Mouse (Mus musculus) lung, embryonic 16.5 days (tissue): Measurements from ENCODE around the gene Tas2r143. TPM values are rescaled to one million over a fixed set of nuclear protein-coding genes. Genes with fewer than 3 reads are reported as not detected.

Experiments used
- ATAC-seq: fragments of 200-750 bp; cut with Nextera tagmentation; 2 replicates; pipeline ENCODE4 v1.8.0; 2017; ENCODE audit warnings: low read depth, mild to moderate bottlenecking, moderate library complexity
- H3K27ac ChIP-seq: fragments of 300-500 bp; sonication (generic); 2 replicates; pipeline ENCODE4 v1.5.1; 2014; ENCODE audit warnings: mild to moderate bottlenecking, control low read depth, low read length
- H3K27me3 ChIP-seq: fragments of 300-500 bp; sonication (generic); 2 replicates; pipeline ENCODE4 v1.6.1; 2014; ENCODE audit warnings: low read depth, low read length, mixed read lengths; ENCODE audit not compliant: control insufficient read depth, insufficient read depth
- H3K36me3 ChIP-seq: fragments of 300-500 bp; sonication (generic); 2 replicates; pipeline ENCODE4 v1.6.1; 2014; ENCODE audit warnings: low read length; ENCODE audit not compliant: control insufficient read depth, insufficient read depth
- H3K4me1 ChIP-seq: fragments of 300-500 bp; sonication (generic); replicated peaks from 2 replicates; pipeline ENCODE4 v1.6.1; 2014; ENCODE audit warnings: low read length, mixed read lengths; ENCODE audit not compliant: control insufficient read depth, insufficient read depth
- H3K4me2 ChIP-seq: fragments of 300-500 bp; sonication (generic); 2 replicates; pipeline ENCODE4 v1.6.1; 2014; ENCODE audit warnings: low read depth, low read length, control low read depth
- H3K4me3 ChIP-seq: fragments of 300-500 bp; sonication (generic); 2 replicates; pipeline ENCODE4 v1.5.1; 2014; ENCODE audit warnings: mild to moderate bottlenecking, low read length, control low read depth
- H3K9ac ChIP-seq: fragments of 300-500 bp; sonication (generic); 2 replicates; pipeline ENCODE4 v1.6.1; 2014; ENCODE audit warnings: low read length, control low read depth
- H3K9me3 ChIP-seq: fragments of 300-500 bp; sonication (generic); 2 replicates; pipeline ENCODE4 v1.6.1; 2016; ENCODE audit warnings: low read length; ENCODE audit not compliant: control insufficient read depth
- WGBS: fragments of 180-500 bp; shearing (Covaris S2); extraction: QIAGEN DNeasy Blood & Tissue Kit; methylation state at CpG from one replicate; pipeline ENCODE4 v1.1.7; 2014; 5-methylcytosine and 5-hydroxymethylcytosine counted together
- polyA plus RNA-seq: library from polyadenylated mRNA; unstranded; fragments of >200 nt; fragmentation: Nextera tagmentation; extraction: Ambion mirVana; gene quantifications from 2 replicates; pipeline ENCODE4 v1.2.1, GENCODE M21; 2015

Tas2r143 gene
- polyA plus RNA-seq = not detected in 2 replicates

- Histone ChIP-seq H3K27me3 (no peaks in the 10 kb centered on the region), H3K9ac (no peak within 1 kb of the TSS), H3K27ac (no peak within 1 kb of the TSS), H3K4me2 (no peak within 1 kb of the TSS), H3K36me3 (no peaks in the 10 kb centered on the region), H3K4me3 (no peak within 1 kb of the TSS), H3K9me3 (no peaks in the 10 kb centered on the region), H3K4me1 (peaks cover 11% of the 10 kb centered on the region; the same call in 1 of the 2 replicates)
- no peak for ATAC-seq
- 83% methylated on average over 1 of the region's 1 CpGs for WGBS
Observed at GRCm38 (mm10) chr6:42399938-42400337, at the start of gene Tas2r143. TSS of gene Tas2r143 (plus strand) at chr6:42400238.

GRCm38 (mm10) chr6:42350968-42351775, 48.9 kb upstream of the Tas2r143 start:
- H3K4me3 ChIP-seq = peak overlapping the region; percentile 63
- peak overlapping the region; percentile 89 for H3K4me2 ChIP-seq
- no peaks in the 10 kb centered on the region for H3K27me3 ChIP-seq
- H3K4me1 ChIP-seq = peaks cover 47% of the 10 kb centered on the region
- 42% methylated on average over 13 of the region's 13 CpGs for WGBS
- peak overlapping the region; percentile 79 for H3K9ac ChIP-seq
- H3K9me3 ChIP-seq = no peaks in the 10 kb centered on the region
- peak overlapping the region; percentile 99 for H3K27ac ChIP-seq
- peaks cover 7% of the 10 kb centered on the region for H3K36me3 ChIP-seq
- no peak for ATAC-seq

- WGBS = 57% methylated on average over 7 of the region's 7 CpGs
- Histone ChIP-seq H3K27ac (0 out of 2 replicates have a peak overlapping the region, but pooled peaks have one; percentile 20), H3K27me3 (no peaks in the 10 kb centered on the region), H3K4me3 (peak overlapping the region; percentile 63), H3K9me3 (no peaks in the 10 kb centered on the region), H3K36me3 (peaks cover 14% of the 10 kb centered on the region), H3K4me2 (peak overlapping the region; percentile 89), H3K4me1 (peaks cover 54% of the 10 kb centered on the region), H3K9ac (peak overlapping the region; percentile 79)
- no peak for ATAC-seq
Observed at GRCm38 (mm10) chr6:42351776-42352485, 48.1 kb upstream of the Tas2r143 start.

- no peaks in the 10 kb centered on the region for H3K9me3 ChIP-seq
- 95% methylated on average over 1 of the region's 1 CpGs for WGBS
- peaks cover 60% of the 10 kb centered on the region for H3K4me1 ChIP-seq
- peak overlapping the region; percentile 63 for H3K4me3 ChIP-seq
- H3K27ac ChIP-seq = no peak overlapping the region
- ATAC-seq = no peak
- peak overlapping the region; percentile 89 for H3K4me2 ChIP-seq
- H3K27me3 ChIP-seq = no peaks in the 10 kb centered on the region
- peaks cover 19% of the 10 kb centered on the region for H3K36me3 ChIP-seq
- peak overlapping the region; percentile 79; the same call in 1 of the 2 replicates for H3K9ac ChIP-seq
Observed at GRCm38 (mm10) chr6:42352486-42352846, 47.6 kb upstream of the Tas2r143 start.

- 43% methylated on average over 8 of the region's 8 CpGs for WGBS
- Histone ChIP-seq H3K9ac (0 out of 2 replicates have a peak overlapping the region, but pooled peaks have one; percentile 18), H3K4me3 (peak overlapping the region; percentile 63), H3K4me1 (peaks cover 65% of the 10 kb centered on the region), H3K4me2 (peak overlapping the region; percentile 89), H3K27me3 (no peaks in the 10 kb centered on the region), H3K27ac (no peak overlapping the region), H3K9me3 (no peaks in the 10 kb centered on the region), H3K36me3 (peaks cover 24% of the 10 kb centered on the region)
- no peak for ATAC-seq
Observed at GRCm38 (mm10) chr6:42353180-42353579, 46.9 kb upstream of the Tas2r143 start.

- H3K4me3 ChIP-seq = peak overlapping the region; percentile 63
- no peaks in the 10 kb centered on the region for H3K9me3 ChIP-seq
- H3K27me3 ChIP-seq = no peaks in the 10 kb centered on the region
- peaks cover 67% of the 10 kb centered on the region for H3K4me1 ChIP-seq
- H3K9ac ChIP-seq = 0 out of 2 replicates have a peak overlapping the region, but pooled peaks have one; percentile 46
- peak overlapping the region; percentile 89 for H3K4me2 ChIP-seq
- 0 out of 2 replicates have a peak overlapping the region, but pooled peaks have one; percentile 32 for H3K27ac ChIP-seq
- ATAC-seq = no peak
- peaks cover 32% of the 10 kb centered on the region for H3K36me3 ChIP-seq
- 43% methylated on average over 11 of the region's 11 CpGs for WGBS
Observed at GRCm38 (mm10) chr6:42354076-42355019, 45.7 kb upstream of the Tas2r143 start.

GRCm38 (mm10) chr6:42355366-42355765, 44.7 kb upstream of the Tas2r143 start:
- H3K27ac ChIP-seq = no peak overlapping the region
- ATAC-seq = no peak
- no peak overlapping the region for H3K4me3 ChIP-seq
- no peak overlapping the region for H3K4me2 ChIP-seq
- 90% methylated on average over 6 of the region's 6 CpGs for WGBS
- no peaks in the 10 kb centered on the region for H3K27me3 ChIP-seq
- H3K9ac ChIP-seq = no peak overlapping the region
- peaks cover 38% of the 10 kb centered on the region for H3K36me3 ChIP-seq
- peaks cover 70% of the 10 kb centered on the region for H3K4me1 ChIP-seq
- no peaks in the 10 kb centered on the region for H3K9me3 ChIP-seq

GRCm38 (mm10) chr6:42355794-42356600, 44.0 kb upstream of the Tas2r143 start:
- no peak overlapping the region for H3K9ac ChIP-seq
- H3K36me3 ChIP-seq = peaks cover 43% of the 10 kb centered on the region
- H3K4me3 ChIP-seq = no peak overlapping the region
- no peaks in the 10 kb centered on the region for H3K27me3 ChIP-seq
- H3K9me3 ChIP-seq = no peaks in the 10 kb centered on the region
- no peak overlapping the region for H3K4me2 ChIP-seq
- H3K4me1 ChIP-seq = peaks cover 68% of the 10 kb centered on the region
- ATAC-seq = no peak
- H3K27ac ChIP-seq = no peak overlapping the region
- WGBS = 94% methylated on average over 13 of the region's 13 CpGs
